Mouse (Mus musculus) CD4-positive, CD25-positive, alpha-beta regulatory T cell, adult 2 months (primary cell): ENCODE measurements around the gene Agap1.

Experiments
- DNase-seq: peaks from one replicate; pipeline ENCODE4 v3.0.0-alpha.2; 2012; ENCODE audit warnings: low read depth, low spot score

Gene Agap1

GRCm38 (mm10) chr1:89660804-89661203 is 206.2 kb downstream of the Agap1 start:
- DNase-seq: no peak

GRCm38 (mm10) chr1:89666154-89666553 is 211.5 kb downstream of the Agap1 start:
- no peak for DNase-seq

- no peak for DNase-seq
Observed at GRCm38 (mm10) chr1:89667387-89667786, 212.8 kb downstream of the Agap1 start.

- DNase-seq: no peak
Observed at GRCm38 (mm10) chr1:89668635-89669034, 214.0 kb downstream of the Agap1 start.

- no peak for DNase-seq
Observed at GRCm38 (mm10) chr1:89671110-89671787, 216.6 kb downstream of the Agap1 start.

GRCm38 (mm10) chr1:89673071-89673470 is 218.5 kb downstream of the Agap1 start:
- DNase-seq: no peak

GRCm38 (mm10) chr1:89673686-89674085 is 219.1 kb downstream of the Agap1 start:
- no peak for DNase-seq

DNA sequence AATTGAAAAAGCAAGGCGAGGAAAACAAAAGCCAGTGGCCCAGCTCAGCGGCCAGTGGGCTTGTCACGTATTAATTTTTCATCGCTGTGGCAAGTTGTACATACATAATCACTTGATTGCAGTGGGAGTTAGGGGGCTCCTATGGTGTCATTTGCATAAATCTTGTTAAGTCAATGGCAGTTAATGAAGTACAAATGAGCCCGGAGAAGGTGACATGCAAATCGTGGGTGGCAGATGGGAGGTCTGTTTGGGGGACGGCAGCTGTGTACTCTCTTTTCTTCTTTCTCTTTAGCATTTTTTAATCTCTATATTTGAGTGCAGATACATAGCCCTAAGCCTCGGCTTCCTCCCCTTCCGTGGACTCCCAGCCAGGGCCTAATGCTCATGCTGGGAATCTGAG is 220.1 kb downstream of the Agap1 start:
- DNase-seq: no peak

DNA sequence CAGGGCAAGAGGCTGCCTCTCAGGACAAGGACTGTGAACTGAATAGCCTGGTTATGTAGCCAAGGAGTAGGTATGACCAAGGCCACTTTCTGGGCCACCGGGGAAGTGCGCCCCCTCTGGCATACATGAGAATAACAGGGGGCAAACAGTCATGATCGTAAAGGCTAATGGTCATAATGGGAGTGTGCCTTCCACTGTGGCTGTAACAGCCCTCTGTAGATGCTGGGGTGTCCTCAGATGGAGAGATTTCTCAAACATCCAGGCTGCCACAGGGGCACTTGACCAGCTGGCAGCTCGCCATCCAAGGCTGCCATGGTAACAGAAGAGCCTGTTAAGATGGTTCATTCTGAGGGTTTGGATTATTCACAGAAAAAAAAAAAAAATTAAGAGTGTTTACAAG is 221.8 kb downstream of the Agap1 start:
- no peak for DNase-seq

DNA sequence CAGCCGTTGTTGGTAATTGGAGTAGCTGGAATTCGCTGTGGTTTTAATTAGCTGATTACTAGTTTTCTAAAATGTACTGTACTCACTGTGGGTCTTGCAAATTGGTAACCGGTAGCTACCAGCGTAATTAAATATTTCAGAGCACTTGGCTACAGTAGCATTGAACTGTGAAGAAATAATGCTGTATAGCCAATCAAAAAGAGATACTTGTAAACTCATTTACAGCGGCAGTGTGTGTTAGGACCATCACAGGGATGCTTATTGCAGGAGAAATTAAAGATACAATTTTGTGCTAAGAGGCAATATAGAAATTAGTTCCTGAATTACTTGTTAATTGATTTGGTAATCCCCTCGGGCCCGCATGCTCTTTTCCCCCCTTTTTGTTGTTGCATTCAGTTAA is 226.1 kb downstream of the Agap1 start:
- DNase-seq: no peak

DNA sequence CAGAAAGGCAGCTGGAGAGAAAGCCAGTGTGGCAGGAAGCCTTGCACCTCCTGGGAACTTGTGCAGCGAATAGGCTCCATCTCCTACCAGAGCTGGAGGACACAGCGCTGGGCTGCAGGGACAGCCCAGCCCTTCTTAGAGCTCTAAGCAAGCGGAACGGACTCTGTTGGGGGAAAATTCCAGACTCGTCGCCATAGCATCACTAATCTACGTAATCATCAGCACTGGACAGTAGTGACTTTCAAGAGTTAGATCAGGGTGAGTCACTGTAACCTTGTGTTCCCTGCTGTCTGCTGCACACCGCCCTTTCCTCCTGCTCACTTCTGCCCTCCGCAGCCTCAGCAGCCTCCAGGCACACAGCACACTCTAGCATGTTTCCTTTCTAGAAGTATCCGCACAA is 234.3 kb downstream of the Agap1 start:
- DNase-seq: no peak

- DNase-seq: no peak
Observed at GRCm38 (mm10) chr1:89689544-89690212, 235.1 kb downstream of the Agap1 start.

- DNase-seq: no peak
Observed at GRCm38 (mm10) chr1:89691096-89691495, 236.5 kb downstream of the Agap1 start.

DNA sequence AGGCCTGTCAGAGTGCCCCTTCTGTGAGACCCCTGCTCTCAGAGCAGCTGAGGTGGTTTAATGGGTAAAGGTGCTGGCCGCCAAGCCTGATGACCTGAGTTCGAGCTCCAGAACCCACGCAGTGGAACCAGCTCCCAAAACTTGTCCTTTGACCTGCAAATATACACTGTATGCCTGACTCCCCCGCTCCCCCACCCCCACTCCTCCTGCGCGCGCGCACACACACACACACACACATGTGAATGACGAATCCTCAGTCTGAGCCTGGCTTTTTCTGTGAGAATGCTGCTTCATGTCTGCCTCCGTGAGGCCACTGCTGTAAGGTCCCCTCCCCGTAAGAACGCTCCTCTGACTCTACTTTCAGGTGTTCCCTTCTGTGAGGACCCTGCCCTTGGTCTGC is 237.8 kb downstream of the Agap1 start:
- no peak for DNase-seq

DNA sequence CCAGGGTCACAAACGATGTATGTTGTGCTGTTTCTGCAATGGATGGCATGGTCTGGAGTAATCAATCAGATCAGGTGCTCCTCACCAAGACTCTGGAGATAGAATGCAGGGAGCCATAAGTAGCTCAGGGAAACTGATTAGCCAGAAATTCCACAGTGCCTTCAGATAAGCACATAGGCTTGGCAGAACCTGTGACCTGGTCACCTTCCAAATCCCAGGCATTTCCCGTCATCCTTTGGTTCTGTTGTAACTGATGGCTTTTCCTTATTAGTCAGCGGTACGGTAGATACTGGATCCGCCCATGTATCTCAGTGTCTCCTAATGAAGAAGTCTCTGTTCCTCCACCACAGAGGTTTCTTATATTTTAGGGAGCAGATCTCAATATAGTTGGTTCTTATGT is 240.3 kb downstream of the Agap1 start:
- no peak for DNase-seq

DNA sequence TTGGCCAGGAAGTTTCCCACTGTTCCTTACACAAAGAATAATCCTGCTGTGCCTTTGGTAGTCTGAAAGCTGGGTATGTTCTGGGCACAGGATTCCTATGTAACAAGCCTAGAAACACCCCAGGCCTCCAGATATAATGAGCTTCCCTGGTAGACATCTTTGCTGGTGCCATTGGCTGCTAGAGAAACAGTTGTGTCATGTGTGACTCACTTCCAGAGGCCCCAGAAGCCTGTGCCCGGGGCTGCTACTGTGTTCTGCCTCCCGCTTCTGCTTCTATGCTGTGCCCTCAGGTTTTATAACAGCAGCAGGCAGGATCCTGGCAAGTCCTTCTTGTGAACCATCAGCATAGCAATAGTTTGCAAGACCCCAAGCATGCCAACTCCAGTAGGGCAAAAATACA is 242.6 kb downstream of the Agap1 start:
- no peak for DNase-seq

GRCm38 (mm10) chr1:89700166-89700565 is 245.6 kb downstream of the Agap1 start:
- DNase-seq: no peak

DNA sequence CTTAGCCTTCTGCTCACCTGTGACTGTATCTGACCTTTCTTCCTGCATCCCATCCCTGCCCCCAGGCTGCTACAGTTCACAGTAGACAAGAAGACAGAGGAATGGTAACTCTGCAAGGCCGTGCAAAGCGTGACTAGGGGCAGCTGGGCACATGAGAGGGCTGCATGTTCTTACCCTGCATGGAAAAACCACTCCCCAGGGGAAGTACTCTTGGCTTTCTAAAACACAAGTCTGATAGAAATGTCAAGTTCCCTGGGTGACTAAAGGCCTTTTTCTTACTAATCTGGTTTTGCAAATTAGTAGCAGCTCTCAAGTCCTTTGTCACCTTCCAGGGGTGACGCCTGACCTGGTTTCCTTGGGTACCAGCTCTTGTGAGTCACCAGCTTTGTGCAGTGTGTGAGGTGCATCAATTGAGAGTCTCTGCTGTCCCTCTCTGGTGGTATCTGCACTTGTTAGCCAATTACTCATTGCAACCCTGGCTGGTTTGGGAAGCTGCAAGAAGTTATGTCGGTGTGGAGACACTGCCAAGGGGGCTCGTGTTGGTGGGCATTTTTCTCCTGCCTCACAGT is 246.6 kb downstream of the Agap1 start:
- DNase-seq: no peak

DNA sequence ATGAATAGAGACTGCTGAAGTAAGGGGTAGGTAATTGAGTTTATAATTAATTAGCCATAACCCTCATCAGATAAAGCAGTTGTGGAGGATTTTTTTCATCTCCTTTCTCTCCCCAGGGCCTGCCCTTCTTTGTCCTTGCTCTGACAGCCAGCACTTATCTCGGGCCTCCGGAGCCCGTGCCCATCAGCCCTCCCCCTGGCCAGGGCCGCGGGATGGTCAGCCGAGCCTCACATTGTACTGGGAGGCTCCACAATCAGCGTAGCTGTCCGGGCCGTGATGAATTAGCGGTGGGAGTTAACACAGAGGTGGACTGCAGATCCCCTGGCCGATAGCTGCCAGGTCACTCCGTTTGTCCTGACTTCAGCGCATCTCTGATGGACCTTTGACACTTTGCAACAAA is 248.7 kb downstream of the Agap1 start:
- DNase-seq: no peak

DNA sequence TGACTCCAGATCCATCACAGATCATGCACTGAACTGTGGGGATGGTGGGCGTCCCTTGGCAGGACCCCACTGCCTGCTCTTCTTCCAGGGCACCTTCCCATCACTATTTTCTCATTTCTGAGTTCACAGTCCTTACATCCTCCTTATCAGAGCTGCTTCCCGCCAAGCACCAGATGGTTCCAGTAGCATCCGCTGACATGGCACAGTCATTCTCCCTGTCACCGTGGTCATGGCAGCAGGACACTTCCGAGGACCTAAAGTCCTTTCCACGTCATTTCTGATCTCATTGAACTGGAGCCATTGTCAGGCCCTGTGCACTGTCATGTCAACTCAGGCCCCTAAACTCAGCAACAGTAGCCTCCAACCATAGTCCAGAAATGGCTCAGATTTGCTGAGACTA is 251.1 kb downstream of the Agap1 start:
- DNase-seq: no peak

DNA sequence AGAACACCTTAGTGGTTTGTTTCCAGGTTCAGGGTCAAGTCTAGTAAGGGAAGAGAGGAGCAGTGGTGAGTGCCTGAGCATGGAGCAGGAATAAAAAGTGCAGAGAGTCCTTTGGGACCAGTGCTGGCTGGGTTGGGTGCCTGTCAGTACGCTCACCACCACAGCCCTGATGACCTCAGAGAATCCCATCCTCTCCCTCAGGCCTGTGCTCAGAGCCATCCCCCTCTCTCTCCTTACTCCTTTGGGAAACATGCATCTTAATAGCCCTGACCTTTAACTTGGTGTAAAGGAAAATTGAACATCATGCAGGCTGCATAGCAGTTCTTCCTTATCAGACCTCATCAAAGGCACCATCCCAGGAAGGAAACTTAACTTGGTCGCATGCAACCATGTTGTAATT is 252.3 kb downstream of the Agap1 start:
- DNase-seq: no peak

DNA sequence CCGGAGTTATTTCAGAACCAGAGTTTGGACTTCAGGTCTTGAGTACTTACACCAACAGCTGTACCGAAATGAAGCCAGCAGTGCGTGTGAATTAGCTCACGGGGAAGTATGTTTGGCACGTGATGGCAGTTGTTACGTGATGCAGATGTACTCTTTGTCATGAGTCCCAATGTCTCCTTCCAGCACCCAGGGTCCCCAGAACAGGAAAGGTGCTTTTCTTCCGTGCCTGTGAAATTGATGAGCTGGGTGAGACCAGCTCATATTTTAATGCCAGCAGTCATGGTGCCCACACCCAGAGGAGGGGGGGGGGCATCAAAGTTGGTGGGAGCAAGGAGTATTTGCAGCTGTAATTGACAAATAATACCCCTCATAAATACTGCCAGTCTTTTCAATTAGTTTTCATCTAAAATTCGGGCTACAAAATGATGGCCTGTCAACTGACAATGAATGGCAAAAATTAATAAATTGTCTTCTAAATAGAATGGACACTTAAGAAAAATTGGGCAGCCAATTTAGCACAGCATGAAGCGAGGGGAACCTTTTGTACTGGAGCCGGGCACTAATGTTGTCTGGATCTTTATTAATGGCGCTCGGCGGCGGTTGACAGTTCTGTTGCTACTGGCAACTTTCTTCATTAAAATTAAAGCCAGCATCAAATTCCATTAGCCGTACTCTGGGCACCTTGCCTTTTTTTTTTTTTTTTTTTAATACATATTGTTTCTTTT is 253.3 kb downstream of the Agap1 start:
- no peak for DNase-seq

GRCm38 (mm10) chr1:89709824-89710223 is 255.2 kb downstream of the Agap1 start:
- DNase-seq: no peak
